Mouse (Mus musculus) left cerebral cortex, adult 2 months (tissue): ENCODE measurements at regions not wholly inside any gene's neighbourhood (a gene's known extent, or its start where the extent isn't known, plus 50 kb on each side); places are given as distances from the start of the nearest gene placed in this dataset.
A peak's percentile ranks its signal among the peaks of the same experiment; 100 is the strongest.

Source experiments
- DNase-seq, 2 experiments: peaks; one replicate each; pipeline ENCODE4 v3.0.0; 2021 to 2022; ENCODE audit warnings: low spot score in 2 of 2, mixed read lengths in 1 of 2; ENCODE audit errors: extremely low spot score in 1 of 2
- H3K27ac ChIP-seq: fragments of 200-600 bp; 2 replicates; pipeline ENCODE4 v1.8.1; 2022
- H3K4me3 ChIP-seq: fragments of 200-600 bp; 2 replicates; pipeline ENCODE4 v1.8.1; 2022
- CTCF ChIP-seq: fragments of 200-600 bp; IDR thresholded peaks from 2 replicates; pipeline ENCODE4 v1.8.1; 2022; ENCODE audit warnings: antibody characterized with exemption, mild to moderate bottlenecking, moderate library complexity
- intact Hi-C: fragments of 180-260 bp; cut with DNase I; formaldehyde crosslinking; loops from one replicate; pipeline ENCODE4 v1.15.1; 2025

DNA sequence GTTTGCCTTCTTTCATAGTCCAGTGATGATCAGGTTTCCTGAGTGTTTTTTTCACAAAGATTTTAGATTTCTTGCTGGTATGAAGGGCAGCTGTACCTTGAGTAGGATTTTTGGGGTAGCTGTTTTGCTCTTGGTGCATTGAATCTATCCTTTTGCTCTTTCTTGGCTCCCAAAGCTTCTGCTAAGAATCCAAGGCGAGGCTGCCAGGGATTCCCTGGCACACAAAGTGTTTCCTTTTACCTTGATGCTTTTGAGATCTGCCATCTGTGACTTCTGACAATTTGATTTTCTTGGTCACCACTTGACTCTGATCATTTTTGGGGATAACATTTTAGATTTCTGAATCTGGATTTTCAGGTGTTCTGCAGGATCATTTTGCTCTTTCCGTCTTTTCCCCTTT lies 144.3 kb upstream of the Ghitm start:
- DNase-seq, result no peak
- Histone ChIP-seq H3K27ac (no peak overlapping the region), H3K4me3 (no peak overlapping the region)
- intact Hi-C loops, result no loop called here
- TF ChIP-seq CTCF, result no peak

DNA sequence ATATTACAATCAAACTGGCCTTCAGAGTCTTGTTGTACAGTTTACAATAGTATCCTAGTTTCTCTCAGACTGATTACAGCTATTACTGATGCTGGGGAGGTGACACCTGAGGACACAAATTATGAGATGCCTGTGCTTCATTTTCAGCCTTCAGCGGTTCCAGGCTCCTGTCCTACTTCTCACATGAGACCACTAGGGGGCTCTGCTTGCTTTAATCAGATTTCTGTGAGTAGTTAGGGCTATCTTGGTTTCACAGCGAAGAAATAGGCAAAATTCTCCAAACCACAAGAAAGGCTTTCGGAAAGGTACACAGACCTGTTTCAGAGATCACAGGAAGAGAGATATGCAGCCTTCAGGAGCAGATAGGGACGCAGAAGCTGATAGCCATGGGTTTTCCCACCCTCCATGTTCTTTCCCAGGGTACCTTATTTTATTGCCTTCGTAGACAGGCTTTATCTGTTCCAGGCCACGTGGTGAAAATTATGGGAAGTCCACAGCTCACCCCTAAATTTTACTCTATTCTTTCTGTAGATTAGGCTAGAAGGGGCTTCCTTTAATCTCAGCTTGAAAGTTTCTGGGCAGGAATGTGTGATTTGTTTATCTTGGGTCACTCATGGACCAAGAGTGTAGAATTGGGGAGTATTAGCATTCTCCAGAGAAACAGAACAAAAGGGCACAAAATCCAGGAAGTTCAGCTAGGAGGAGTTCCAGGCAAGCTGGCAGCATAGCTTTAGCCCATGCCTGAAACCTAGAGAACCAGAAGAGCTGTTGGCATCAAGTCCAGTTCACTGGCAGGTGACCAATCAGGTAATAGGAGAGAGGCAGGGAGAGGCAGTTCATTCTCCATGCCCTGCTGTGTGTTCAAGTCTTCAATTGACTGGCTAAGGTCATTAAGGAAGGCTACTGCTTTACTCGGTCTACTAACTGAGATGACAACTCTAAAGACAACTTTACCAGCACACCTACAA lies 141.9 kb upstream of the Ghitm start:
- DNase-seq, result peak; percentile 22 to 36
- H3K4me3 ChIP-seq, result no peak overlapping the region
- intact Hi-C loops, result no loop called here
- H3K27ac ChIP-seq, result no peak overlapping the region
- peak; percentile 77 for TF ChIP-seq CTCF

DNA sequence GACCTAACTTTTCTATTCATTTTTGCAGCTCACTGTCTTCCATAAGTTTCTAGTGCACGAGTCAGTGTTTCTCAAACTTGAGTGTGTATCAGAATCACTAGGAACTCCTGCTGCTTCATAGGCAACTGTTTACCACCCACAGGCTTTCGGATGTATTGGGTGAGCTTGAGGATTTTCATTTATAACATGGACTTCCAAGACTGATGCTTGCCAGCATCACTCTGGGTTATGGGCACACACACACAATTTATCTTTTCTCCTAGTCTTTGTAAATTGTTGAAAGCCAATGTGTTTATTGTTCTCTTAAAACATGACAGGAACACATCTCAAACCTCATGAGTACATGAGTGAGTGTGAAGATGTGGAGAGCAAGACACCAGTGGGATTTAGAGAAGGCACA lies 137.0 kb upstream of the Ghitm start:
- intact Hi-C loops, result no loop called here
- no peak for DNase-seq
- no peak for TF ChIP-seq CTCF
- Histone ChIP-seq H3K4me3 (no peak overlapping the region), H3K27ac (no peak overlapping the region)

DNA sequence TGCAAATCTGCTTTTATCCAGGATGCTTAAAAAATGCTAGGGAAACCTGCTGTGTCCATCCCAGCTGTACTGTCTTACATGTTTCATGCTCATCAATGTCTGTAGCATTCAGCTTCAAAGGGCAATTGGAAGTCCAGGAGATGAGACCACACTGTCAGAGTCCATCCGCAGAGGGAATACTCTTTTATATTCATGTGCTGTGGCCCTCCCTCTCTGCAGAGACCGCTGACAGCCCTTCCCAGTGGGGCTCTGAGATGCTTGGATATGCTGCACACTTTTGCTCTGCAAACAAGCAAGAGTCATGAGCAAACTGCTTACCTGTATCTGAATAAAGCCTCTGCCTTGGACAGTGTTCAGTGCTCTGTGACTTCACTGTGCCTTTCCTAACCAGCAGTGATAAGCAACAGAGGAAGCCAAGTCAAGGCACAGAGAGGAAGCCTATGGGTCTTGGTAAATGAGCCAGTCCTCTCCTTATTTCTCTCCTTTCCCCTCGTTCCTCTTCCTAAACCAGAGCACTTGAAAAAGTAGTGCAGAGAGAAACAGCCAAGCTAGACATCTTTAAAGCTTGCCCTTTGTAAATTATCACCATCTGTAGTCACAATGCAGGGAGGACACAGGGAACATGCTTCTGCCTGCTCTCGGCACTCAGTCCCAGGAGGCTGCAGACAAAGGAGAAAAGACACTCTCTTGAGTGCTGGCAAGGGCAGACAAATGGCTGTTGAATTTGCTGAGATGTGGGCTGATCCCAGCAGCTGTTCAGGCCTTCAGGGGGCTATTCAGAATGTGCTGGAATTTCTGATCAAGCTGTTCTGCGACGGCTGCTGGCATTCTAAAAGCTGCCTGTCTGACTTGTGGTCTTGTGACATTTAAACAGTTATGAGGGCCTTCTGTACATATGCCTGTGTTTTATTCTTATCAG lies 136.2 kb upstream of the Ghitm start:
- no peak for DNase-seq
- TF ChIP-seq CTCF, result no peak
- intact Hi-C loops, result no loop called here
- H3K27ac ChIP-seq, result no peak overlapping the region
- H3K4me3 ChIP-seq, result no peak overlapping the region

DNA sequence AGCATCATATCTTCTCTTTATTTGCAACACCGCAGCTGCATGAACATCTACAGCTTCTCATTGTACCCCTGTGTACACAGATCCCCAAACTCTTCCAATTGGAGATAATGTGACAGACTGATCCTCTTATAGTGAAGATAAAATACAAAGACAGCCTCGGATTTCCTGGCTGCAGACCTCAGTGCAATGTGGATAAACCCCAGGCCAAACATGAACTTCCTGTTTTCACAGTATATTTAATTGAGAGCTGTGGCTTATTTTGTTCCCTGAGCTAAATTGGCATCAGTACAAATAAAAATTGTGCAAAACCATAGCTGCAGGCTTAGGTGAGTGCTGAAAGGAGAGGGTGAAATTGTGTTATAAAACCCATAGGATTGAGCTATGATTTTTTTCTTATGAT lies 134.8 kb upstream of the Ghitm start:
- no peak for DNase-seq
- no peak overlapping the region for H3K4me3 ChIP-seq
- H3K27ac ChIP-seq, result no peak overlapping the region
- intact Hi-C loops, result no loop called here
- TF ChIP-seq CTCF, result no peak

DNA sequence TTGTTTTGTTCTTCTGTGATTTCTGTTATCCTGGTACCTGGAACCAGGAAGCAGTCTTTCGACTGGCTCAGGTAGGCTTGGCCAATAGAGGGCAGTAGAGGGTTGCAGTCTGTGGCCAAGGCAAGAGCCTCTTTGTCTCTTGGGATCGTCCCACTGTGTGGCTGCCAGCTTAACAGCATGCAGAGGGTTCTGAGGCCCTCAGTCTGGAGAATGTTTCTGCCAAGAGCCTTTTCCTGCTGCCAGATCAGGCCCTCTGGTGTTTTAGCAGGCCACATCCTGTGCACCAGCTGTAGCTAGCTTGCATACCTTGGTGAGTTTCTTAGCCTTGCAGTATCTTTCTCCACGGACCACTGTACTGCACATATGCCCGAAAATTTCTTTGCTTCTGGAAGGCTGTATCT lies 103.6 kb upstream of the Ghitm start:
- DNase-seq, result peak; percentile 50 to 67
- peak; percentile 84 for TF ChIP-seq CTCF
- Histone ChIP-seq H3K27ac (no peak overlapping the region), H3K4me3 (no peak overlapping the region)
- intact Hi-C loops, result no loop called here

DNA sequence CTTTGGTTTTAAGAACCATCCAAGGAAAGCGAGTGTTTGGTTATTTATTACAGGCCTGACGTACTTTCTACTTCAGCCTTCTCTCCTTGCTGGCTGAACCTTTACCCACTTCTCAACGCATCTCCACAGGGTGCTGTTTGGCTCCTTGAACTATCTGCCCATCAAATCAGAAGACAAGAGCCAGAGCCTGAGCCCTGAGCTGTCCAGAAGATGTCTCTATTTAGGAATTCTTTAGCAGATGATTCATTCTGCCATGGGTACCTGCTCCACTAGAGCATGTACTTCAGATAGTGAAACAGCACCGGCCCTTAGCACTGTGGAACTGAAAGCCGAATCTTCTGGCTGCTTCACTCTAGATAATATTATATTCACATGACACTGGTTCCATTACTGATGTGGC lies 102.1 kb upstream of the Ghitm start:
- no peak for DNase-seq
- TF ChIP-seq CTCF, result no peak
- no peak overlapping the region for H3K27ac ChIP-seq
- no peak overlapping the region for H3K4me3 ChIP-seq
- intact Hi-C loops, result no loop called here

DNA sequence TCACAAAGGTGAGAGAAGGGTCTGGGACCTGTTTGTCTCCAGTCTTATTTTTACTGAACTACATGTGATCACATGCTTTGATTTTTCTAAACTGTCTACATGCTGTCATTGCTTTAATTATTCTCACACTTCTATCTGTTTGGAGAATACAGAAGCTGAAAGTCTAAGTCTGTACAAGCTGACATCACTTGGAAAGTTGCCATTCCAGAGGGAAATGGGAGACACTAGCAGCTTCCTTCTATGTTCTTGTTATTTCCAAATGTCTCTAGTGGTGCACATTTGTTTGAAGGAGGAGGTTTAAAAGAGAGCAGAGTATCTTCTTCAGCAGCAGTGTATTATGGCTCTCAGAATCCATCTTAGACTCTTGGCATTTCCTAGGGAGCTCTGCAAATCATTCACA lies 73.2 kb upstream of the Ghitm start:
- no peak overlapping the region for H3K4me3 ChIP-seq
- no peak overlapping the region for H3K27ac ChIP-seq
- no peak for TF ChIP-seq CTCF
- no peak for DNase-seq
- intact Hi-C loops, result no loop called here

DNA sequence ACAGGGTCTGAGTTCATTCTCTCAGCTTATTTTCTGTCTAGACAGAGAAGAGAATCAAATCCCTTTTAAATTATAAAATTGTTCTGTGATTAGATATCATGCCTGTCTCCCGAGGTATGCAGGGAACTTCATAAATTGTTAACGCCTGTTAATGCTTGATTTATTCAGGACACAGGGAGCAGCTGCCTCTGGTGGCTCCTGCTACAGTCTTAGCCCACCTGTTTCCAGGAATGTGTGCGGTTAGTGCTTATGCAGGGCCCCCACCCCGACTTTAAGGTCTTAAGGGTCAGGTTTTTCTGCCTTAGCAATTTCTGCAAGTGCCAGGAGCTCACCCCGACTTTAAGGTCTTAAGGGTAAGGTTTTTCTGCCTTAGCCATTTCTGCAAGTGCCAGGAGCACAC lies 54.7 kb upstream of the Ghitm start:
- no peak overlapping the region for H3K27ac ChIP-seq
- H3K4me3 ChIP-seq, result no peak overlapping the region
- DNase-seq, result no peak
- no peak for TF ChIP-seq CTCF
- intact Hi-C loops, result no loop called here
